Mouse (Mus musculus) hindbrain, postnatal 0 days (tissue): ENCODE data around the gene Ipo8. TPM values are rescaled to one million over a fixed set of nuclear protein-coding genes. Genes with fewer than 3 reads are reported as not detected.

Source experiments
- ATAC-seq: fragments of 200-750 bp; cut with Nextera tagmentation; 2 replicates; pipeline ENCODE4 v1.8.0; 2017; ENCODE audit warnings: mild to moderate bottlenecking, moderate TSS enrichment, moderate library complexity
- DNase-seq: peaks from one replicate; pipeline ENCODE4 v3.0.0-alpha.2; 2015; ENCODE audit warnings: low spot score
- H3K27ac ChIP-seq: fragments of 300-500 bp; sonication (generic); 2 replicates; pipeline ENCODE4 v1.5.1; 2014; ENCODE audit warnings: mild to moderate bottlenecking
- H3K27me3 ChIP-seq: fragments of 300-500 bp; sonication (generic); 2 replicates; pipeline ENCODE4 v1.6.1; 2014; ENCODE audit warnings: low read length, mixed read lengths; ENCODE audit not compliant: insufficient read depth
- H3K36me3 ChIP-seq: fragments of 300-500 bp; sonication (generic); 2 replicates; pipeline ENCODE4 v1.6.1; 2014; ENCODE audit warnings: low read length, mixed read lengths; ENCODE audit not compliant: insufficient read depth
- H3K4me1 ChIP-seq: fragments of 300-500 bp; sonication (generic); 2 replicates; pipeline ENCODE4 v1.6.1; 2014; ENCODE audit warnings: antibody characterized with exemption, low read length, mixed read lengths; ENCODE audit not compliant: insufficient read depth
- H3K4me2 ChIP-seq: fragments of 300-500 bp; sonication (generic); 2 replicates; pipeline ENCODE4 v1.6.1; 2014; ENCODE audit warnings: low read depth, mild to moderate bottlenecking, low read length, moderate library complexity, mixed read lengths
- H3K4me3 ChIP-seq: fragments of 300-500 bp; sonication (generic); 2 replicates; pipeline ENCODE4 v1.5.1; 2014; ENCODE audit warnings: low read length
- H3K9ac ChIP-seq: fragments of 300-500 bp; sonication (generic); replicated peaks from 2 replicates; pipeline ENCODE4 v1.6.1; 2014; ENCODE audit warnings: mild to moderate bottlenecking, low read length, moderate library complexity, mixed read lengths
- H3K9me3 ChIP-seq: fragments of 300-500 bp; sonication (generic); 2 replicates; pipeline ENCODE4 v1.6.1; 2016; ENCODE audit warnings: low read length, mixed read lengths
- CTCF ChIP-seq: IDR thresholded peaks from 2 replicates; pipeline ENCODE4 v1.5.1; 2016; ENCODE audit warnings: antibody characterized with exemption, control low read depth, low read depth
- WGBS: fragments of 180-500 bp; shearing (Covaris S2); extraction: QIAGEN DNeasy Blood & Tissue Kit; methylation state at CpG from one replicate; pipeline ENCODE4 v1.1.7; 2014; 5-methylcytosine and 5-hydroxymethylcytosine counted together
- polyA plus RNA-seq: library from polyadenylated mRNA; unstranded; fragments of >200 nt; fragmentation: Nextera tagmentation; extraction: Ambion mirVana; gene quantifications from 2 replicates; pipeline ENCODE4 v1.2.1, GENCODE M21; 2015
- total RNA-seq: library from RNA; depleted of rRNA; stranded (reverse); fragments of >200 nt; gene quantifications from 2 replicates; pipeline ENCODE4 v1.2.3, GENCODE M21; 2014

The Ipo8 gene
- total and polyA plus RNA-seq, 2 experiments from 2014 or later: 14.4 to 28.9 TPM

DNA sequence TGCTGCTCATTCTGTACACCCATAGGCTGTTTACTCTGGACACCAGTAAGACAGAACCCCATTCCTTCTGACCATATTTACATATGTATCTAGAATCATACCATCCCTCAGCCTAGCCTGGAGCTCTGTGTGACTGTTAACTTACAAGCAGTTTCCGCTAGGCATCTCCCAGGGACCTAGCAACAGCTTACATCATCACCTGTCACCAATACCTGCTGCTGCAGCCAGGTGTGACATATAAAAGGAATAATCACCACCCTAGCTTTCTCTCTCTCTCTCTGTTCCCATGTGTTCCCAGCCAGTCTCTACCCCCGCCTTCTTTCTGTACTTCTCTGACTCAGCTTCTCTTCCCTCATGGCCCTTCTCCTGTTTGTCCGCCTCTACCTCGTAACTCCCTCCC is 5.1 kb downstream of the Ipo8 start:
- peaks cover 4% of the 10 kb centered on the region; the same call in 1 of the 2 replicates for H3K36me3 ChIP-seq
- no peaks in the 10 kb centered on the region for H3K27me3 ChIP-seq
- no peak overlapping the region for H3K4me3 ChIP-seq
- H3K4me2 ChIP-seq: no peak overlapping the region
- H3K9me3 ChIP-seq: no peaks in the 10 kb centered on the region
- H3K4me1 ChIP-seq: peaks cover 6% of the 10 kb centered on the region
- no peak overlapping the region for H3K27ac ChIP-seq
- DNase-seq (no peak), ATAC-seq (peak; percentile 8; the same call in 1 of the 2 replicates)
- no peak overlapping the region for H3K9ac ChIP-seq
- no peak for TF ChIP-seq CTCF
- WGBS: 85% methylated on average over 4 of the region's 4 CpGs

DNA sequence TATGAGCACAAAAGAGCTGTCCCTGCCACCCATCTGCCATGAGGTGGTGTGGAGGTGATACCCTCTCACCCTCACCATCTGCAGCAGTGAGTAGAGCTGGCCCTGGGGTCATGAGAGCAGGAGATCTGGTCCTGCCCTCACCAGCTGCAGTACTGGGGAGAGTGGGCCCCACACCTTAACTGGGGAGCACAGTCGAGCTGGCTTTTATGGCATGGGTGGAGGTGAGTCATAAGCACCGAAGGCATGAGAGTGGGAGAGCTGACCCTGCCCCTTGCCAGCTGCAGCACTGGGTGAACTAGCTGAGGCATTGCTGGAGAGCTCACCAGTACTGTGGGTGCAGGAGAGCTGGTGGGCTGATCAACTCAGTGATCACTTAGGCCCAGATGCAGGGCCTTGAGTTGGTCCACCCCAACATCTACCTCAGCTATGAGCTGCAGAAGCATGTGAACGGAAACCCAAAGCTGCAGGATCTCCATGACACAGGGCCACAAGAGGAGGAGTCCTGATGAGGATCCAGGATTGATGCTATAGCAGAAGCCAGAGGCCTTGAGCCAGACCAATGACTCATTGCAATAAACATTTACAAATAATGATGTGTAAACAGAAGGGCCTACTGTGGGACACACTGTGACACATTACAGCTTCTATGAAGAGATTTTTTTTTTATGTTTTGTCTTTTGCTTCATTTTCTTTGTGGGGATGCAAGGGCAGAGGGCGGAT is 12.5 kb downstream of the Ipo8 start:
- Histone ChIP-seq H3K27ac (no peak overlapping the region), H3K36me3 (peaks cover 40% of the 10 kb centered on the region), H3K4me1 (no peaks in the 10 kb centered on the region), H3K9me3 (no peaks in the 10 kb centered on the region), H3K9ac (no peak overlapping the region), H3K4me3 (no peak overlapping the region), H3K27me3 (no peaks in the 10 kb centered on the region), H3K4me2 (no peak overlapping the region)
- 95% methylated on average over 4 of the region's 4 CpGs for WGBS
- ATAC-seq (no peak), DNase-seq (no peak)
- TF ChIP-seq CTCF: no peak

DNA sequence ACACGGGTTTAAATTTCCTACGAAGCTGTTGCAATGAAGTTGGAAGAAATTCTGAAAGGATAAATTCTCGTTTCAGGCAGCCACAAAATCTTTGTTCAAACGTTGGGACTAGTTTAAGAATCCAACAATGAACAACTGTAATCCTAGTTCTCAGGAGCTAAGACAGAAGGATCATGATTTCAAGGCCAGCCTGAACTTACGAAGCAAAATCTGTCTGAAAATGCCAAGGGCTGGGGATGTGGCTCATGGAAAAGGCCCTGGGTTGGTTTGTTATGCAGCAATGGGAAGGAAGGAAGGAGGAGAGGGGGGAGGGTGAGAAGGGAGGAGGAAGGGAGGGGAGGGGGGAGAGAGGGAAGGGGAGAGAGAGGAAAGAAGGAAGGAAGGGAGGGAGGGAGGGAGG is 14.5 kb downstream of the Ipo8 start:
- no peak overlapping the region for H3K4me2 ChIP-seq
- H3K27me3 ChIP-seq: no peaks in the 10 kb centered on the region
- DNase-seq (no peak), ATAC-seq (no peak)
- no peaks in the 10 kb centered on the region for H3K4me1 ChIP-seq
- H3K9me3 ChIP-seq: no peaks in the 10 kb centered on the region
- H3K4me3 ChIP-seq: no peak overlapping the region
- no peak overlapping the region for H3K9ac ChIP-seq
- H3K36me3 ChIP-seq: peaks cover 47% of the 10 kb centered on the region
- TF ChIP-seq CTCF: no peak
- whole genome bisulfite sequencing: 88% methylated on average over 5 of the region's 5 CpGs
- no peak overlapping the region for H3K27ac ChIP-seq

DNA sequence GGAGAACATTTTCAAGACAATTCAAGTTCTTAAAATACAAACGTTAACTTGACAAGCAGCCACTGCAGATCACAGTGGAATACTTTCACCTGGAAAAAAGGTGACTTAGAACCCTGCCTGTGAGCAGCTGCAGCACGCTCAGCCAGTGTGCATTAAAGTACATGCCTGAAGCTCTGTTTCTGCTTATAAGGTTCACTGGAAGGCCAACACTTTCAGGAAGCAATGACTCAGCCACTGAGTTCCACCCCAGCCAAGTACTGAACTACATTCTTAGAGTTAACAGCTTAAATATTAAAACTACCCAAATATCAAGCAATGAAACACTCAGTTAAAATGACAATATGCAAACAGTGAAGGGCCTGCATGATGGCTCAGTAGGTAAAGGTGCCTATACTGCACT is 20.1 kb downstream of the Ipo8 start:
- H3K9me3 ChIP-seq: no peaks in the 10 kb centered on the region
- peaks cover 54% of the 10 kb centered on the region for H3K36me3 ChIP-seq
- H3K4me1 ChIP-seq: no peaks in the 10 kb centered on the region
- DNase-seq (no peak), ATAC-seq (no peak)
- no peak overlapping the region for H3K27ac ChIP-seq
- H3K4me3 ChIP-seq: no peak overlapping the region
- H3K9ac ChIP-seq: no peak overlapping the region
- H3K4me2 ChIP-seq: no peak overlapping the region
- no peak for TF ChIP-seq CTCF
- no peaks in the 10 kb centered on the region for H3K27me3 ChIP-seq
- 93% methylated on average over 2 of the region's 2 CpGs for WGBS

DNA sequence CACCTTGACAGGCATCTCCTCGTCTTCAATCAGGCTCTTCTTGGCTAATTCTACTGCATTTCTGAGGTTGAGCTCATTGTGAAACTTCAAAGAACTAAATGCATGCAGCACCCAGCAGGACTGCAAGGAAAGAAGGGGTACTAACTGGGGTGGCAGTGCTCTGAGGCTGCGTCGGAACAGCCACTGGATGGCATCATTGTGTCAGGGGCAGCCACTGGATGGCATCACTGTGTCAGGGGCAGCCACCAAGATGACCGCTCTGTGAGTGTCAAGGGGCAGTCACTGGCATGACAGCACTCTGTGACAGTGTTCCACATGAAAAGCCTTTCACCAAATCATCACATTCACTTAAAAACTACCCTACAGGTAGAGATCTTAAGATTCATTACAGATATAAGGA is 31.5 kb downstream of the Ipo8 start:
- WGBS: 83% methylated on average over 4 of the region's 4 CpGs
- Histone ChIP-seq H3K9ac (no peak overlapping the region), H3K27me3 (no peaks in the 10 kb centered on the region), H3K4me3 (no peak overlapping the region), H3K4me1 (no peaks in the 10 kb centered on the region), H3K9me3 (no peaks in the 10 kb centered on the region), H3K36me3 (peaks cover 33% of the 10 kb centered on the region; the same call in 1 of the 2 replicates), H3K4me2 (no peak overlapping the region), H3K27ac (no peak overlapping the region)
- DNase-seq: no peak
- TF ChIP-seq CTCF: peak; percentile 25
- ATAC-seq: no peak

DNA sequence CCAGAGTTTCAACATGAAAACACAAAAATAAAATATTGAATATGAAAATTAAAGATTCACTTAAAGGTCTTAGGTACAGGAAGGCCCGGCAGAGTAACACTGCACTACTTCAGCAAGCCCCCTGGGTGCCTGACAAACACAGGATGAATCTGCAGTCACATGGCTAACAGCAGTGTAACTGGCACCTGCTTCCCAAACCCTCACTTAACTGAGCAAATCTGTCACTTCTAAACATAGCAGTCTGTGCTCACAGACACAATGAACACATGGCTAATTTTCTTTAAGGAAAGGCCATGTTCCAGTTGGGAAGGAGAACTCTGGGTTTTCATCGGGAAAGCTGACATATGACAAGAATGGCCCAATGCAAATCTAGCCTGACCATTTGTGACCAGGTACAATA is 36.1 kb downstream of the Ipo8 start:
- Histone ChIP-seq H3K27ac (no peak overlapping the region), H3K4me1 (no peaks in the 10 kb centered on the region), H3K4me2 (no peak overlapping the region), H3K27me3 (no peaks in the 10 kb centered on the region), H3K9me3 (no peaks in the 10 kb centered on the region), H3K36me3 (peaks cover 26% of the 10 kb centered on the region; the same call in 1 of the 2 replicates), H3K4me3 (no peak overlapping the region), H3K9ac (no peak overlapping the region)
- no peak for TF ChIP-seq CTCF
- DNase-seq (no peak), ATAC-seq (no peak)
- 89% methylated on average over 2 of the region's 2 CpGs for WGBS

DNA sequence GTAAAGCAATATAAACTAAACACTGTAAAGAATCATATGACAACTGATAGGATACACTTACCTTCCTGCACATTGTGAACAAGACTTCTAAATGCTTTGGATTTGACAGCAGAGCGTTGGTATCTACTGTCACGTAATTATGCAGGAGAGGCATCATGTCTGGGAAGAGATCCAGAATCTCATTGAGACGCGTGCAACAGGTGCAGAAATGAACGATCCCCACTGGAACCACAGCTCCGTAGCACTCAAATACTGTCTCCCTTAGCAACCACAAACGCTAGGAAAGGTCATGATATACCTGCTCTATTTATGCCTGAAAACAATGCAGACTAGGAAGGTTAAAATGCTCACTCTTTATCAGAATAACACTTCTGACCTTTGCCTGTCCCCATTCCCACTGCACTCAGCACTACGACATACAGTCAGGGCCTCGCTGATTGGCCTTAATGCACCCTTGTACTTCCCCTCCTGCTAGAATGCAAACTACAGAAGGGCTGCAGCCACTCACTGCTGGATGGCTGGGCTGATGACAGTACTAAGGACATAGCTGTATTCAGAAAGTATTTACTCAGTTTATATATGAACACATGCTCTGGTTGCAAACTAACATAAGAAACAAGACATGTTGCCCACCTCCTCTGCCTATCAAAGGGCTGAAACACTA is 42.1 kb downstream of the Ipo8 start:
- no peaks in the 10 kb centered on the region for H3K27me3 ChIP-seq
- no peak for ATAC-seq
- no peak overlapping the region for H3K9ac ChIP-seq
- no peak overlapping the region for H3K27ac ChIP-seq
- no peak overlapping the region for H3K4me2 ChIP-seq
- no peak for TF ChIP-seq CTCF
- 71% methylated on average over 9 of the region's 9 CpGs for WGBS
- H3K36me3 ChIP-seq: peaks cover 37% of the 10 kb centered on the region
- no peak overlapping the region for H3K4me3 ChIP-seq
- H3K9me3 ChIP-seq: no peaks in the 10 kb centered on the region
- H3K4me1 ChIP-seq: no peaks in the 10 kb centered on the region
- DNase-seq: peak; percentile 5
